Mouse (Mus musculus): ENCODE results near the gene Ctu1. TPM values are rescaled to one million over a fixed set of nuclear protein-coding genes. Genes with fewer than 3 reads are reported as not detected.

Ctu1 gene
- total RNA-seq (2014; rRNA removed; ENCODE audit: low replicate concordance) (6.3 and 7.9 TPM in 2 replicates), polyA plus RNA-seq (2015; fragmentation: Nextera tagmentation; extraction: Ambion mirVana) (3.6 and 3.9 TPM in 2 replicates)

- TF ChIP-seq CTCF (IDR thresholded peaks at IDR 0.05; ENCODE audit: low read depth) (no peak), EP300 (IDR thresholded peaks at IDR 0.05; ENCODE audit: low read depth) (no peak)
- Histone ChIP-seq H3K27me3 (ENCODE audit: control insufficient read depth, insufficient read depth, low read length) (no peaks in the 10 kb centered on the region), H3K9ac (replicated peaks; ENCODE audit: low read depth, low read length) (peak within 1 kb of the TSS; percentile 72), H3K4me2 (ENCODE audit: low read depth, low read length) (peak within 1 kb of the TSS; percentile 82), H3K27ac (ENCODE audit: low read depth) (peak within 1 kb of the TSS; percentile 13; the same call in 1 of the 2 replicates), H3K4me3 (ENCODE audit: low read depth, low read length) (peak within 1 kb of the TSS; percentile 64), H3K36me3 (replicated peaks; ENCODE audit: control insufficient read depth, insufficient read depth, low read length) (peaks cover 23% of the 10 kb centered on the region), H3K9me3 (replicated peaks; ENCODE audit: control insufficient read depth, low read length) (no peaks in the 10 kb centered on the region), H3K4me1 (ENCODE audit: control insufficient read depth, insufficient read depth) (peaks cover 9% of the 10 kb centered on the region)
- under 1% methylated on average over 26 of the region's 26 CpGs for WGBS
- ATAC-seq (ENCODE audit: insufficient read depth, low read depth) (peak; percentile 100), DNase-seq (ENCODE audit: low spot score) (peak; percentile 97)
Observed at GRCm38 (mm10) chr7:43671809-43672580, at the start of gene Ctu1. Ctu1 (plus strand) TSS chr7:43672016.

- Histone ChIP-seq H3K4me1 (ENCODE audit: control insufficient read depth, insufficient read depth) (no peaks in the 10 kb centered on the region), H3K27me3 (ENCODE audit: control insufficient read depth, insufficient read depth, low read length) (no peaks in the 10 kb centered on the region), H3K9me3 (replicated peaks; ENCODE audit: control insufficient read depth, low read length) (no peaks in the 10 kb centered on the region), H3K9ac (replicated peaks; ENCODE audit: low read depth, low read length) (no peak overlapping the region), H3K36me3 (replicated peaks; ENCODE audit: control insufficient read depth, insufficient read depth, low read length) (no peaks in the 10 kb centered on the region), H3K4me3 (ENCODE audit: low read depth, low read length) (no peak overlapping the region), H3K4me2 (ENCODE audit: low read depth, low read length) (no peak overlapping the region), H3K27ac (ENCODE audit: low read depth) (no peak overlapping the region)
- DNase-seq (ENCODE audit: low spot score) (no peak), ATAC-seq (ENCODE audit: insufficient read depth, low read depth) (no peak)
- 65% methylated on average over 7 of the region's 7 CpGs for WGBS
- no peak for TF ChIP-seq CTCF (IDR thresholded peaks at IDR 0.05; ENCODE audit: low read depth)
- TF ChIP-seq EP300 (IDR thresholded peaks at IDR 0.05; ENCODE audit: low read depth), result no peak
Observed at GRCm38 (mm10) chr7:43622927-43623326, 48.9 kb upstream of the Ctu1 start.

- H3K4me3 ChIP-seq (ENCODE audit: low read depth, low read length), result no peak overlapping the region
- ATAC-seq (ENCODE audit: insufficient read depth, low read depth) (no peak), DNase-seq (ENCODE audit: low spot score) (no peak)
- no peaks in the 10 kb centered on the region for H3K36me3 ChIP-seq (replicated peaks; ENCODE audit: control insufficient read depth, insufficient read depth, low read length)
- H3K4me2 ChIP-seq (ENCODE audit: low read depth, low read length), result no peak overlapping the region
- H3K27ac ChIP-seq (ENCODE audit: low read depth), result no peak overlapping the region
- WGBS, result 18% methylated on average over 10 of the region's 10 CpGs
- H3K9me3 ChIP-seq (replicated peaks; ENCODE audit: control insufficient read depth, low read length), result no peaks in the 10 kb centered on the region
- no peaks in the 10 kb centered on the region for H3K4me1 ChIP-seq (ENCODE audit: control insufficient read depth, insufficient read depth)
- no peak for TF ChIP-seq EP300 (IDR thresholded peaks at IDR 0.05; ENCODE audit: low read depth)
- TF ChIP-seq CTCF (IDR thresholded peaks at IDR 0.05; ENCODE audit: low read depth), result no peak
- no peaks in the 10 kb centered on the region for H3K27me3 ChIP-seq (ENCODE audit: control insufficient read depth, insufficient read depth, low read length)
- H3K9ac ChIP-seq (replicated peaks; ENCODE audit: low read depth, low read length), result no peak overlapping the region
Observed at GRCm38 (mm10) chr7:43623819-43624218, 48.0 kb upstream of the Ctu1 start.

- H3K4me1 ChIP-seq (ENCODE audit: control insufficient read depth, insufficient read depth), result no peaks in the 10 kb centered on the region
- DNase-seq (ENCODE audit: low spot score), result no peak
- no peak for ATAC-seq (ENCODE audit: insufficient read depth, low read depth)
- H3K4me2 ChIP-seq (ENCODE audit: low read depth, low read length), result no peak overlapping the region
- no peak overlapping the region for H3K4me3 ChIP-seq (ENCODE audit: low read depth, low read length)
- H3K27ac ChIP-seq (ENCODE audit: low read depth), result no peak overlapping the region
- 55% methylated on average over 3 of the region's 3 CpGs for WGBS
- no peaks in the 10 kb centered on the region for H3K9me3 ChIP-seq (replicated peaks; ENCODE audit: control insufficient read depth, low read length)
- no peaks in the 10 kb centered on the region for H3K27me3 ChIP-seq (ENCODE audit: control insufficient read depth, insufficient read depth, low read length)
- TF ChIP-seq CTCF (IDR thresholded peaks at IDR 0.05; ENCODE audit: low read depth) (no peak), EP300 (IDR thresholded peaks at IDR 0.05; ENCODE audit: low read depth) (no peak)
- H3K36me3 ChIP-seq (replicated peaks; ENCODE audit: control insufficient read depth, insufficient read depth, low read length), result no peaks in the 10 kb centered on the region
- no peak overlapping the region for H3K9ac ChIP-seq (replicated peaks; ENCODE audit: low read depth, low read length)
Observed at GRCm38 (mm10) chr7:43625065-43625464, 46.8 kb upstream of the Ctu1 start.

- no peak overlapping the region for H3K27ac ChIP-seq (ENCODE audit: low read depth)
- H3K4me2 ChIP-seq (ENCODE audit: low read depth, low read length), result no peak overlapping the region
- no peaks in the 10 kb centered on the region for H3K9me3 ChIP-seq (replicated peaks; ENCODE audit: control insufficient read depth, low read length)
- 70% methylated on average over 8 of the region's 8 CpGs for WGBS
- H3K4me1 ChIP-seq (ENCODE audit: control insufficient read depth, insufficient read depth), result no peaks in the 10 kb centered on the region
- H3K9ac ChIP-seq (replicated peaks; ENCODE audit: low read depth, low read length), result no peak overlapping the region
- no peak overlapping the region for H3K4me3 ChIP-seq (ENCODE audit: low read depth, low read length)
- TF ChIP-seq CTCF (IDR thresholded peaks at IDR 0.05; ENCODE audit: low read depth) (no peak), EP300 (IDR thresholded peaks at IDR 0.05; ENCODE audit: low read depth) (no peak)
- no peaks in the 10 kb centered on the region for H3K27me3 ChIP-seq (ENCODE audit: control insufficient read depth, insufficient read depth, low read length)
- no peak for ATAC-seq (ENCODE audit: insufficient read depth, low read depth)
- no peak for DNase-seq (ENCODE audit: low spot score)
- no peaks in the 10 kb centered on the region for H3K36me3 ChIP-seq (replicated peaks; ENCODE audit: control insufficient read depth, insufficient read depth, low read length)
Observed at GRCm38 (mm10) chr7:43625794-43626422, 45.9 kb upstream of the Ctu1 start.
